Mouse (Mus musculus): Measurements from ENCODE around the gene Ostm1.

DNA sequence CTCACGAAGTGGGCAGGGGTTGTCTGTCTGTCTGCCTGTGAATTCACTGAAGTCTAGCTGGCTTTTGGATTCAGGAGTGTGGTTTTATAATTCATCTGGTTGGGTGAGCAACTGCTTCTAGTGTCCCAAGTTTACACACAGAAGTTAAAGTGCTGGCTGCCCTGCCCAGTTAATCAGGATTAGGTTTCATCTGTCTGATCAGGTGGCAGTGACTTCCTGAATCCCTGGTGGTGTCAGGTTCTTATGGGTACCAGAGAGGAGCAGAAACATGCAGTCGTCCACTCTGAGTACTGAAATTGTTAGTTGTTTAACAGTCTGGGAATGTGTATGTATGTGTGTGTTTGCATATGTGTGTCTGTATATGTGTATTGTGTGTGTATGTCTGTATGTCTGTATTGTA, 108.5 kb downstream of the Ostm1 start:
- no peak for TF ChIP-seq MYOD1 (IDR thresholded peaks at IDR 0.05; ENCODE audit: control insufficient read depth, insufficient read length, low read depth)
- TF ChIP-seq CTCF (IDR thresholded peaks at IDR 0.05; ENCODE audit: control insufficient read depth, insufficient read depth, insufficient read length): no peak
- no peak for TF ChIP-seq MAX (IDR thresholded peaks at IDR 0.05)
- TF ChIP-seq USF1 (IDR thresholded peaks at IDR 0.05; ENCODE audit: low read depth): no peak
- no peak for TF ChIP-seq FOSL1 (IDR thresholded peaks at IDR 0.05; ENCODE audit: insufficient read depth, low read length, poor library complexity, severe bottlenecking)
